Mouse (Mus musculus) spleen, postnatal 10 days (tissue): ENCODE measurements around the gene Olfm3.
A peak's percentile ranks its signal among the peaks of the same experiment; 100 is the strongest.

Experiments used
- DNase-seq, 2 experiments: peaks; one replicate each; pipeline ENCODE4 v3.0.0; 2021 to 2022; ENCODE audit warnings: low spot score in 2 of 2

Olfm3 gene

GRCm38 (mm10) chr3:114903924-114904438 is at the start of gene Olfm3:
Gene Olfm3, plus strand, starts transcription at chr3:114904078.
- DNase-seq = peak in 1 of 2 experiments; percentile 14

GRCm38 (mm10) chr3:114889764-114890163 is 14.1 kb upstream of the Olfm3 start:
- no peak for DNase-seq

GRCm38 (mm10) chr3:114904633-114905423 is 950 bp downstream of the Olfm3 start:
- DNase-seq = no peak

GRCm38 (mm10) chr3:114907537-114907936 is 3.7 kb downstream of the Olfm3 start:
- DNase-seq = no peak

GRCm38 (mm10) chr3:114908846-114909245 is 5.0 kb downstream of the Olfm3 start:
- no peak for DNase-seq

- DNase-seq = no peak
Measured at GRCm38 (mm10) chr3:114920102-114920501, 16.2 kb downstream of the Olfm3 start.

GRCm38 (mm10) chr3:114929605-114930004 is 25.7 kb downstream of the Olfm3 start:
- no peak for DNase-seq

- DNase-seq = no peak
Measured at GRCm38 (mm10) chr3:114930336-114930735, 26.5 kb downstream of the Olfm3 start.

- DNase-seq = no peak
Measured at GRCm38 (mm10) chr3:114930796-114931195, 26.9 kb downstream of the Olfm3 start.

- no peak for DNase-seq
Measured at GRCm38 (mm10) chr3:114932881-114933280, 29.0 kb downstream of the Olfm3 start.

GRCm38 (mm10) chr3:114954904-114955303 is 51.0 kb downstream of the Olfm3 start:
- no peak for DNase-seq

- DNase-seq = no peak
Measured at GRCm38 (mm10) chr3:114959311-114959967, 55.6 kb downstream of the Olfm3 start.

- no peak for DNase-seq
Measured at GRCm38 (mm10) chr3:114962316-114963083, 58.6 kb downstream of the Olfm3 start.

GRCm38 (mm10) chr3:114971183-114971582 is 67.3 kb downstream of the Olfm3 start:
- no peak for DNase-seq

- DNase-seq = no peak
Measured at GRCm38 (mm10) chr3:114972522-114972921, 68.6 kb downstream of the Olfm3 start.

- no peak for DNase-seq
Measured at GRCm38 (mm10) chr3:114990828-114991227, 87.0 kb downstream of the Olfm3 start.

- no peak for DNase-seq
Measured at GRCm38 (mm10) chr3:114995956-114996355, 92.1 kb downstream of the Olfm3 start.

- DNase-seq = no peak
Measured at GRCm38 (mm10) chr3:115027560-115027959, 123.7 kb downstream of the Olfm3 start.

GRCm38 (mm10) chr3:115028046-115028445 is 124.2 kb downstream of the Olfm3 start:
- DNase-seq = no peak

GRCm38 (mm10) chr3:115028611-115029010 is 124.7 kb downstream of the Olfm3 start:
- no peak for DNase-seq

- no peak for DNase-seq
Measured at GRCm38 (mm10) chr3:115049060-115049459, 145.2 kb downstream of the Olfm3 start.

GRCm38 (mm10) chr3:115064901-115065300 is 161.0 kb downstream of the Olfm3 start:
- DNase-seq = no peak
